In the genomic region with DNA sequence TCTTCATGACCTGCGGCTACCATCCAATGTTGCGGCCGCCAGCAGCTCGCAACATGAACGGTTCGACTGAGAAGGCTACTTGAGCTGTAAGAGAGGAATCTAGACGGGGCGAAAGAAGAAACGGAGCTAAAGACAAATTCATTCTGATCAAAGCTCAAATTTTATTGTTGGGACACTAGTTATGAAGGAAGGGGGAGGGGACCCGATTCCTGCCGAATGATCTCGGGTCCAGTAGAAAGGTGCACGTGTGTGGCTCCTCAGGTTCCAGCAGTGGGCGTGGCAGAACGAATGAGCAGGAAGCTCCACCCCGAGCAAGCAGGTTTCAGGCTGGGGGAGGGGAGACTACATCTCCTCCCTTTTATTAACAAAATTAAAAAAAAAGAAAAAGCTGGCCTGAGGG, we compare ENCODE assay signal across 11 mouse cellular contexts. TPM values are rescaled to one million over a fixed set of nuclear protein-coding genes. Genes with fewer than 3 reads are reported as not detected.
"Had no signal": no experiment of that assay in that cellular context is flagged by ENCODE, and none has a peak within 500 bp of the region (broad histone marks: within the 10 kb centered on the region; RNA-seq: fewer than 3 reads in every experiment).

No protein-coding gene starts in this region.

RNA-seq across cellular contexts. Expression of a gene that starts 4.5 kb away (rescaled TPM):
- polyA plus RNA-seq: heart, embryonic 14.5 days; heart, postnatal 0 days; hindbrain, embryonic 10.5 days; hindbrain, embryonic 11.5 days; hindbrain, embryonic 12.5 days; hindbrain, embryonic 13.5 days; hindbrain, embryonic 14.5 days; hindbrain, embryonic 16.5 days; hindbrain, postnatal 0 days; inflammation-experienced regulatory T-cells, adult 6 months had no signal

RNA-seq across cellular contexts. Expression of a gene that starts 45.8 kb away (rescaled TPM):
- polyA plus RNA-seq: heart, adult 2 months; hindbrain, embryonic 10.5 days; hindbrain, embryonic 11.5 days; hindbrain, embryonic 12.5 days; hindbrain, embryonic 13.5 days; hindbrain, embryonic 14.5 days; hindbrain, embryonic 16.5 days; hindbrain, postnatal 0 days; inflammation-experienced regulatory T-cells, adult 6 months had no signal

RNA-seq across cellular contexts. Expression of a gene that starts 49.6 kb away (rescaled TPM):
- polyA plus RNA-seq: heart, embryonic 14.5 days; hindbrain, embryonic 10.5 days; hindbrain, embryonic 11.5 days; hindbrain, embryonic 12.5 days; hindbrain, embryonic 13.5 days; hindbrain, embryonic 14.5 days; hindbrain, embryonic 16.5 days; hindbrain, postnatal 0 days; inflammation-experienced regulatory T-cells, adult 6 months had no signal
